Mouse (Mus musculus): ENCODE data around the gene Cdk5rap2. TPM values are rescaled to one million over a fixed set of nuclear protein-coding genes. Genes with fewer than 3 reads are reported as not detected.
A peak's percentile ranks its signal among the peaks of the same experiment; 100 is the strongest.

Cdk5rap2 gene
- polyA plus RNA-seq, 2 experiments = 4.8 to 5.9 TPM

DNA sequence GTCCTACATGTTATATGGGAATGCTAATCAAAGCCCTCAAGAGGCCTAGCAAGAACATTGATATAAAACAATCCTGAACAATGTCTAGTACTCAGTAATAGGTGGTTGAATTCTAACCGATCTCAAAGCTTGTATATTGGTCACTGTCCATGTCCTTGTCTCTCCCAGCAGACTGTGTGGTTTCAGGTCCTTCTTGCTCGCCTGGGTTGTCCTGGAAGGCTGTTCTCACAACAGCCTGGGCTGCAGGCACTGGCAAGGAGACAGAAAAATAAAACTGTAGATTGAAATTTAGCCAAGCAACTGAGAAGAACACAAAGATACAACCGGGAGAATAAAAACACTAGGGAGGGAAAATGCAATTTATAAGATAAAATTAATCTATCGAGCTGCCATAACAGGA, 137.7 kb downstream of the Cdk5rap2 start:
- Histone ChIP-seq H3K36me3 (replicated peaks; ENCODE audit: control insufficient read depth, insufficient read depth, low read depth) (no peaks in the 10 kb centered on the region; the same call in 1 of the 2 replicates), H3K4me3 (ENCODE audit: insufficient read depth in 1 of 2, low read depth in 2 of 2, low read length in 2 of 2) (no peak overlapping the region), H3K27ac (no peak overlapping the region), H3K9me3 (ENCODE audit: control insufficient read depth, low read length) (no peaks in the 10 kb centered on the region), H3K4me2 (ENCODE audit: low read depth) (no peak overlapping the region), H3K9ac (replicated peaks) (no peak overlapping the region), H3K27me3 (ENCODE audit: control insufficient read depth, insufficient read depth, low read length) (no peaks in the 10 kb centered on the region), H3K4me1 (replicated peaks; ENCODE audit: control insufficient read depth in 2 of 2, insufficient read depth in 2 of 2, low read length in 1 of 2) (no peaks in the 10 kb centered on the region)
- ATAC-seq (ENCODE audit: insufficient read depth) (no peak), DNase-seq (ENCODE audit: low read depth in 3 of 3, low spot score in 3 of 3) (no peak)
- WGBS (ENCODE audit: insufficient replicate concordance) = 68% methylated on average over 4 of the region's 4 CpGs
- no peak for TF ChIP-seq EP300 (IDR thresholded peaks at IDR 0.05; ENCODE audit: low read depth)
- TF ChIP-seq CTCF (IDR thresholded peaks at IDR 0.05; ENCODE audit: low read depth) = no peak

DNA sequence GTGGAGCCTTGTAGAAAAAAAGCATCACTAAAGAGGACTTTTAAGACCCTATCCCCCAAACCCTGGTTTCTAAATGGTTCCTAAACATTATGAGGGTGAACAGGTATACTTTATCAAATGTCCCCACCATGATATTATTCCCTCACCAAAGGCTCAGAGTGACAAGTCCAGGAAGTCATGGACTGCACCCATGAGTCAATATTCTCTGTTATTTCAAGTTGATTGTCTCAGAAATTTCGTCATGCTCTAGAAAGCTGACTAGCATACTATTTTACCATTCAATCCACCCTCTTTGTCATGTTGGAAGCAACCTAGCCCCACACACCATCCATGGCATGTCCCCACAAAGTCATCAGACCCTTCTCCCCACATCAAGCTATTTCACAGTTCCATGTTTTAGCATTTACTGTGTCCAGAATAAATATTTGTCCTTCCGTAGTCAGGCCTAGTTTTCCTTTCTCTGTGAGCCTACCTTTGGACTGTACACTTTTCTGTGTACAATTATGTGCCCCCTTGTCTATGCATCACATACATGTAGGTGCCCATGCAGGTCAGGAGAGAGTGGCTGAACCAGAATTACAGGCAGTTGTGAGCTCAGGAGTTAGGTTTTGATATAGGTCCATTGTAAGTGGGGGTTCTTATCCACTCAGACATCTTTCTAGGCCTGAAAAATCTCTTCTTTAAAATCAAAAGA, 142.9 kb downstream of the Cdk5rap2 start:
- Histone ChIP-seq H3K4me1 (replicated peaks; ENCODE audit: control insufficient read depth in 2 of 2, insufficient read depth in 2 of 2, low read length in 1 of 2) (no peaks in the 10 kb centered on the region), H3K9ac (replicated peaks) (no peak overlapping the region), H3K36me3 (replicated peaks; ENCODE audit: control insufficient read depth, insufficient read depth, low read depth) (peaks cover 2% of the 10 kb centered on the region; the same call in 1 of the 2 replicates), H3K27ac (no peak overlapping the region), H3K9me3 (ENCODE audit: control insufficient read depth, low read length) (no peaks in the 10 kb centered on the region), H3K27me3 (ENCODE audit: control insufficient read depth, insufficient read depth, low read length) (no peaks in the 10 kb centered on the region), H3K4me3 (ENCODE audit: insufficient read depth in 1 of 2, low read depth in 2 of 2, low read length in 2 of 2) (no peak overlapping the region), H3K4me2 (ENCODE audit: low read depth) (no peak overlapping the region)
- TF ChIP-seq CTCF (IDR thresholded peaks at IDR 0.05; ENCODE audit: low read depth) = no peak
- TF ChIP-seq EP300 (IDR thresholded peaks at IDR 0.05; ENCODE audit: low read depth) = no peak
- DNase-seq (ENCODE audit: low read depth in 3 of 3, low spot score in 3 of 3) = no peak
- WGBS (ENCODE audit: insufficient replicate concordance) = 52% methylated on average over 2 of the region's 2 CpGs
- ATAC-seq (ENCODE audit: insufficient read depth) = no peak

DNA sequence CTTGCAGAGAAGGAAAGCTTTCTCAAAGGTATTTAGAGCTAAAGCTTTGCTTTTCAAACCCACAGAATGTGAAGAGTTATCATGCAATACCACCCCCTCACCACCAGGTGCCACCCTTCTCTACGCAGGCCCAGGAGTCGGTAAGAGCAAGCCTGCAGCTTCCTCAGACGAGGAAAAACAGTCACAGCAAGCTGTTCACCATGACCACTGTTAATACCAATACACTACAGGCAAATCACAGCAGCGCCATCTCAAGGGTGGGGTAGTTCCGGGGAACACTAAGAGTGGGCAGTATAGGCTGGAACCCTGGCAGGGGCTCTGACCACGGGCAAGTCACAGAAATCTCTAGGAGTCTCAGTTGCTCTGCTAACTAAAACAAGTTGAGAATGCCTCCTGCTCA, 145.0 kb downstream of the Cdk5rap2 start:
- 49% methylated on average over 6 of the region's 6 CpGs for WGBS (ENCODE audit: insufficient replicate concordance)
- DNase-seq (ENCODE audit: low read depth in 3 of 3, low spot score in 3 of 3) (no peak), ATAC-seq (ENCODE audit: insufficient read depth) (no peak)

DNA sequence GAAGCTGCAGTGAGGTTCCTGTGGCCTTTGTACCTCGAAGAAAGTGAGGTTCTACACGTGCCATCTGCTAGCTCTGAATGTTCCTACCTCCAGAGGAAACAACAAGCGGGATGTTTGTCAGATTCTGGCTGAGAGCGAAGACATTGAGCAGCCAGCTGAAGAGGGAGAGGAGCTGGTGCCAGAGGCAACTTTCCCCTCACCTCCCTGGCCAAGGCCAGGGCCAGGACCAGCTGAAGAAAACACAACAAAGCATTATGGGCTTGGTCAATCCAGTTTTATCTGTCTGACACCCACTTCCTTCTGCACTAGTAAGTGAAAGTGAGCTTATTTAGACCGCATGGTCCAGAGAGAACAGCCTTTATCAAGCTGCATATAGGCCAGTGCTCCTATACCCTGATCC, 147.4 kb downstream of the Cdk5rap2 start:
- Histone ChIP-seq H3K27ac (no peak overlapping the region), H3K4me1 (replicated peaks; ENCODE audit: control insufficient read depth in 2 of 2, insufficient read depth in 2 of 2, low read length in 1 of 2) (peaks cover 0 to 13% of the 10 kb centered on the region in 2 experiments; a peak in 2 of 4 replicates), H3K9ac (replicated peaks) (no peak overlapping the region), H3K9me3 (ENCODE audit: control insufficient read depth, low read length) (no peaks in the 10 kb centered on the region), H3K4me2 (ENCODE audit: low read depth) (no peak overlapping the region), H3K36me3 (replicated peaks; ENCODE audit: control insufficient read depth, insufficient read depth, low read depth) (peaks cover 2% of the 10 kb centered on the region; the same call in 1 of the 2 replicates), H3K27me3 (ENCODE audit: control insufficient read depth, insufficient read depth, low read length) (no peaks in the 10 kb centered on the region), H3K4me3 (ENCODE audit: insufficient read depth in 1 of 2, low read depth in 2 of 2, low read length in 2 of 2) (no peak overlapping the region)
- TF ChIP-seq CTCF (IDR thresholded peaks at IDR 0.05; ENCODE audit: low read depth) (no peak), EP300 (IDR thresholded peaks at IDR 0.05; ENCODE audit: low read depth) (no peak)
- ATAC-seq (ENCODE audit: insufficient read depth) = no peak
- 59% methylated on average over 5 of the region's 5 CpGs for WGBS (ENCODE audit: insufficient replicate concordance)
- DNase-seq (ENCODE audit: low read depth in 3 of 3, low spot score in 3 of 3) = no peak

More for the DNA sequence above, 145.0 kb downstream of the Cdk5rap2 start:
- Histone ChIP-seq H3K4me3 (ENCODE audit: insufficient read depth in 1 of 2, low read depth in 2 of 2, low read length in 2 of 2) (no peak overlapping the region), H3K27ac (no peak overlapping the region), H3K9ac (replicated peaks) (no peak overlapping the region), H3K9me3 (ENCODE audit: control insufficient read depth, low read length) (no peaks in the 10 kb centered on the region), H3K4me2 (ENCODE audit: low read depth) (no peak overlapping the region), H3K36me3 (replicated peaks; ENCODE audit: control insufficient read depth, insufficient read depth, low read depth) (peaks cover 2% of the 10 kb centered on the region; the same call in 1 of the 2 replicates), H3K4me1 (replicated peaks; ENCODE audit: control insufficient read depth in 2 of 2, insufficient read depth in 2 of 2, low read length in 1 of 2) (peaks cover 0 to 13% of the 10 kb centered on the region in 2 experiments; a peak in 2 of 4 replicates), H3K27me3 (ENCODE audit: control insufficient read depth, insufficient read depth, low read length) (no peaks in the 10 kb centered on the region)
- TF ChIP-seq CTCF (IDR thresholded peaks at IDR 0.05; ENCODE audit: low read depth) (peak; percentile 91), EP300 (IDR thresholded peaks at IDR 0.05; ENCODE audit: low read depth) (no peak)

DNA sequence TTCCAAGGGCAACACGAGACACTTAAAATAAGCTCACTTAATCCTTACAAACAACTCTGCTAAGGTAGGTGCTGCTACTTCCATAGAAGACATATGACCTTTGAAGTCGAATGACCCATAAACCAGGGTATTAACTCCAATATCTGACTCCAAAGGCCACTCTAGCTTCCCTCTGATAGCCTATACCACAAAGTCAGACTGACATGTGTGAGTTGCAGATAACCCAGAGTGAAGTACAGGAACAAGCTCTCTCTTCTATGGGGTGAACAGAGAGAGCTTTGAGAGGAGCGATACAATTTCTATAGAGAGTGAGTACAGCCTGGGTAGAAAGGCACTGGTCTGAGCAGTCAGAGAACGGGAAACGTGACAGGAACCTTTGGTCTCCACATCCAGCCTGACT, 148.9 kb downstream of the Cdk5rap2 start:
- H3K4me2 ChIP-seq (ENCODE audit: low read depth) = no peak overlapping the region; the same call in 1 of the 2 replicates
- 27% methylated on average over 5 of the region's 5 CpGs for WGBS (ENCODE audit: insufficient replicate concordance)
- no peaks in the 10 kb centered on the region for H3K27me3 ChIP-seq (ENCODE audit: control insufficient read depth, insufficient read depth, low read length)
- H3K9me3 ChIP-seq (ENCODE audit: control insufficient read depth, low read length) = no peaks in the 10 kb centered on the region
- H3K4me1 ChIP-seq (replicated peaks; ENCODE audit: control insufficient read depth in 2 of 2, insufficient read depth in 2 of 2, low read length in 1 of 2) = peaks cover 0 to 13% of the 10 kb centered on the region in 2 experiments; a peak in 2 of 4 replicates
- H3K9ac ChIP-seq (replicated peaks) = no peak overlapping the region
- TF ChIP-seq EP300 (IDR thresholded peaks at IDR 0.05; ENCODE audit: low read depth) = peak; percentile 62
- TF ChIP-seq CTCF (IDR thresholded peaks at IDR 0.05; ENCODE audit: low read depth) = no peak
- no peak overlapping the region for H3K4me3 ChIP-seq (ENCODE audit: insufficient read depth in 1 of 2, low read depth in 2 of 2, low read length in 2 of 2)
- DNase-seq (ENCODE audit: low read depth in 3 of 3, low spot score in 3 of 3) = peak; percentile 37 to 52 (median 44)
- peak; percentile 77 for ATAC-seq (ENCODE audit: insufficient read depth)
- no peak overlapping the region for H3K27ac ChIP-seq
- H3K36me3 ChIP-seq (replicated peaks; ENCODE audit: control insufficient read depth, insufficient read depth, low read depth) = peaks cover under 1% of the 10 kb centered on the region; the same call in 1 of the 2 replicates

Data from liver, embryonic 14.5 days (tissue).